Mouse (Mus musculus) midbrain, embryonic 10.5 days (tissue): ENCODE measurements around the gene Fam205a3. TPM values are rescaled to one million over a fixed set of nuclear protein-coding genes. Genes with fewer than 3 reads are reported as not detected.
"Not testable (repeated sequence)": the region's sequence is repeated elsewhere in the genome, so short reads cannot be mapped to it uniquely, and the experiment has no call there.

ENCODE experiments used
- DNase-seq: peaks from one replicate; pipeline ENCODE4 v3.0.0-alpha.2; 2017; ENCODE audit warnings: low spot score
- H3K27ac ChIP-seq: fragments of 300-500 bp; sonication (generic); replicated peaks from 2 replicates; pipeline ENCODE4 v1.5.1; 2016; ENCODE audit warnings: mild to moderate bottlenecking
- H3K27me3 ChIP-seq: fragments of 300-500 bp; sonication (generic); 2 replicates; pipeline ENCODE4 v1.6.1; 2016; ENCODE audit warnings: low read depth, mild to moderate bottlenecking; ENCODE audit not compliant: poor library complexity, severe bottlenecking
- H3K36me3 ChIP-seq: fragments of 300-500 bp; sonication (generic); 2 replicates; pipeline ENCODE4 v1.6.1; 2016; ENCODE audit warnings: mild to moderate bottlenecking, moderate library complexity
- H3K4me1 ChIP-seq: fragments of 300-500 bp; sonication (generic); 2 replicates; pipeline ENCODE4 v1.6.1; 2016
- H3K4me3 ChIP-seq: fragments of 300-500 bp; sonication (generic); 2 replicates; pipeline ENCODE4 v1.5.1; 2016; ENCODE audit warnings: mild to moderate bottlenecking, moderate library complexity
- H3K9me3 ChIP-seq: fragments of 300-500 bp; sonication (generic); replicated peaks from 2 replicates; pipeline ENCODE4 v1.6.1; 2016; ENCODE audit warnings: mild to moderate bottlenecking
- WGBS: fragments of 180-500 bp; shearing (Covaris S2); methylation state at CpG from one replicate; pipeline ENCODE4 v1.1.7; 2016; 5-methylcytosine and 5-hydroxymethylcytosine counted together
- polyA plus RNA-seq: library from polyadenylated mRNA; unstranded; fragments of >200 nt; fragmentation: Nextera tagmentation; extraction: Ambion mirVana; gene quantifications from 2 replicates; pipeline ENCODE4 v1.2.1, GENCODE M21; 2016

Fam205a3 gene
- not detected in 2 replicates for polyA plus RNA-seq

DNA sequence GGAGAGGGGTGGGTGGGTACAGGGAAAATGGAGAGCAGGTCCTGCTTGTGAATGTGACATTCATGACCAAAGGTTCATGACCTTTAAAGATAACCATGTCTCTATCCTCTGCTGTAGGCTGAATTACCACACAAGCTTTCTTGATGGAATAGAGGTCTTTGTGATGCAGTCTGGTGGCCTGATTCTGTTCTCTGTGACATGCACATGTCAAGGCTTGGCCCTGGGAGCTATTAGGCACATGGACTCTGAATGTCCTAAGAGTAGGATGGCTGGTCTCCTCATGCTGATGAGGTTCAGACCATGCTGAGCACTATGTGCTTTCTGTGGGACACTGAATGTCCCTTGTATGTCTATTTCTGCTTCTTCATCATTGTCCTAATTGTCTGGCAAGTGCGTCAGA lies at the start of gene Fam205a3:
TSS of gene Fam205a3 (plus strand) at position 301 of the 400 bp plus-strand sequence.
- DNase-seq, H3K36me3 ChIP-seq, H3K27me3 ChIP-seq, H3K27ac ChIP-seq, H3K4me1 ChIP-seq, H3K9me3 ChIP-seq, H3K4me3 ChIP-seq: not testable (repeated sequence)
- no CpG with 5 or more reads among the region's 1 CpGs for WGBS

DNA sequence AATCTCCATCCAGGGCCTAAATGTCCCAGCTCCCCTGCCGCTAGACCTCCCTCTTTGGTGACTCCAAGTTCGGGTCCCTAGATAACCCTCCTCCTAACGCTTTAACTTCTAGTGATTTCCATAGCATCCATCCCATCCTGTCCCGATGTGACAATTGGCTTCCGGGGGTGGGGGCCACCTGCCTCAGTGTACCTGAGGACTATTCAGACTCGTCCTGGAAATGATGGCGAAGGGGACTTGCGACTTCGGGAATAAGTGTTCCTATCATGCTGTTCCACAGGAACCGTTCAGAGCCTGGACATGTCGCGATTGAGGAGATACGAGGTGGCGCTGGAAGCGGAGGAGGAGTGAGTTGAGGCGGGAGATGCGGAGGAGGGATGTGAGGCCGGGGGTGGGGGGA lies 24.2 kb upstream of the Fam205a3 start, which contains the start of gene Gm21953:
TSS of gene Gm21953 (plus strand) at position 301 of the 400 bp plus-strand sequence.
- no CpG with 5 or more reads among the region's 18 CpGs for WGBS
- not testable (repeated sequence) for H3K27ac ChIP-seq, H3K27me3 ChIP-seq, DNase-seq, H3K4me3 ChIP-seq, H3K36me3 ChIP-seq, H3K4me1 ChIP-seq, H3K9me3 ChIP-seq

Other genes starting within 250 kb of the Fam205a3 start
- gene Gm3893, start 227.1 kb upstream of the Fam205a3 start, polyA plus RNA-seq: not detected in 2 replicates
- gene Gm13304, start 203.5 kb upstream of the Fam205a3 start, polyA plus RNA-seq: not detected in 2 replicates
- gene Gm13306, start 164.9 kb upstream of the Fam205a3 start, polyA plus RNA-seq: not detected in 2 replicates
- gene Gm13305, start 149.7 kb upstream of the Fam205a3 start, polyA plus RNA-seq: not detected in 2 replicates
- not detected in 2 replicates for gene Gm10600, start 77.7 kb upstream of the Fam205a3 start, polyA plus RNA-seq
- gene Ccl21b, start 62.6 kb upstream of the Fam205a3 start, polyA plus RNA-seq: not detected in 2 replicates
- gene Gm21953, start 24.1 kb upstream of the Fam205a3 start, polyA plus RNA-seq: not detected in 2 replicates
- gene Gm21586, start 121.0 kb downstream of the Fam205a3 start, polyA plus RNA-seq: not detected in 2 replicates
- gene Gm2163, start 148.4 kb downstream of the Fam205a3 start, polyA plus RNA-seq: not detected in 2 replicates
- not detected in 2 replicates for gene Fam205a2, start 209.8 kb downstream of the Fam205a3 start, polyA plus RNA-seq